Mouse (Mus musculus) heart, embryonic 15.5 days (tissue): ENCODE measurements around the gene Taf7l. TPM values are rescaled to one million over a fixed set of nuclear protein-coding genes. Genes with fewer than 3 reads are reported as not detected.

Experiments used
- ATAC-seq: fragments of 200-750 bp; cut with Nextera tagmentation; replicated peaks from 2 replicates; pipeline ENCODE4 v1.8.0; 2017; ENCODE audit warnings: low read depth, moderate TSS enrichment; ENCODE audit not compliant: insufficient number of reproducible peaks, insufficient read depth, low FRiP score
- H3K27ac ChIP-seq: fragments of 300-500 bp; sonication (generic); 2 replicates; pipeline ENCODE4 v1.5.1; 2015; ENCODE audit warnings: mild to moderate bottlenecking, inconsistent platforms
- H3K27me3 ChIP-seq: fragments of 300-500 bp; sonication (generic); 2 replicates; pipeline ENCODE4 v1.6.1; 2015; ENCODE audit warnings: inconsistent platforms
- H3K36me3 ChIP-seq: fragments of 300-500 bp; sonication (generic); 2 replicates; pipeline ENCODE4 v1.6.1; 2015; ENCODE audit warnings: mild to moderate bottlenecking, inconsistent platforms
- H3K4me1 ChIP-seq: fragments of 300-500 bp; sonication (generic); replicated peaks from 2 replicates; pipeline ENCODE4 v1.6.1; 2015; ENCODE audit warnings: inconsistent platforms
- H3K4me2 ChIP-seq: fragments of 300-500 bp; sonication (generic); 2 replicates; pipeline ENCODE4 v1.6.1; 2015; ENCODE audit warnings: inconsistent platforms, mild to moderate bottlenecking, moderate library complexity
- H3K4me3 ChIP-seq: fragments of 300-500 bp; sonication (generic); 2 replicates; pipeline ENCODE4 v1.5.1; 2015; ENCODE audit warnings: mild to moderate bottlenecking, inconsistent platforms
- H3K9ac ChIP-seq: fragments of 300-500 bp; sonication (generic); 2 replicates; pipeline ENCODE4 v1.6.1; 2015; ENCODE audit warnings: mild to moderate bottlenecking, inconsistent platforms
- H3K9me3 ChIP-seq: fragments of 300-500 bp; sonication (generic); replicated peaks from 2 replicates; pipeline ENCODE4 v1.6.1; 2016; ENCODE audit warnings: inconsistent platforms
- WGBS: fragments of 180-500 bp; shearing (Covaris S2); methylation state at CpG from one replicate; pipeline ENCODE4 v1.1.7; 2015; ENCODE audit warnings: mixed read lengths; 5-methylcytosine and 5-hydroxymethylcytosine counted together
- polyA plus RNA-seq: library from polyadenylated mRNA; unstranded; fragments of >200 nt; fragmentation: Nextera tagmentation; extraction: Ambion mirVana; gene quantifications from 2 replicates; pipeline ENCODE4 v1.2.1, GENCODE M21; 2015

Gene Taf7l
- polyA plus RNA-seq, 1 experiment from 2014 or later: not detected

DNA sequence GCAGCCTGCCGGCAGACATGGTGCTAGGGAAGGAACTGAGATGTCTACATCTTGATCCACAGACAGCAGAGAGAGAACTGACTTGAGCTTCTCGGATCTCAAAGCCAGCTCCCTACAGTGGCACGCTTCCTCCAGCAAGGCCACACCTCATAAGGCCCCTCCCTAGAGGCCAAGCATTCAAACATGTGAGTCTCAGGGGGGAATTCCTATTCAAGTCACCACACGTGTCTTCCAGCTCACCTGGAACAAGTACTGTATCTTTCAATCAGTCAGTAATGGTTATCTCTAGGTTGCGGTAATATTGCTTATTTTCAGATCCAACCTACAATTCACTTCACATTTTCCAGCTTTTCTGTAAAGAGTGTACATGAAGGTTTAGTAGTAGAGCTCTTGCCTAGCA lies 56.2 kb downstream of the Taf7l start:
- ATAC-seq: no peak
- Histone ChIP-seq H3K36me3 (no peaks in the 10 kb centered on the region), H3K9me3 (no peaks in the 10 kb centered on the region), H3K4me2 (no peak overlapping the region), H3K27me3 (no peaks in the 10 kb centered on the region), H3K4me3 (no peak overlapping the region), H3K27ac (no peak overlapping the region), H3K4me1 (no peaks in the 10 kb centered on the region), H3K9ac (no peak overlapping the region)
- WGBS: 77% methylated on average over 5 of the region's 5 CpGs

DNA sequence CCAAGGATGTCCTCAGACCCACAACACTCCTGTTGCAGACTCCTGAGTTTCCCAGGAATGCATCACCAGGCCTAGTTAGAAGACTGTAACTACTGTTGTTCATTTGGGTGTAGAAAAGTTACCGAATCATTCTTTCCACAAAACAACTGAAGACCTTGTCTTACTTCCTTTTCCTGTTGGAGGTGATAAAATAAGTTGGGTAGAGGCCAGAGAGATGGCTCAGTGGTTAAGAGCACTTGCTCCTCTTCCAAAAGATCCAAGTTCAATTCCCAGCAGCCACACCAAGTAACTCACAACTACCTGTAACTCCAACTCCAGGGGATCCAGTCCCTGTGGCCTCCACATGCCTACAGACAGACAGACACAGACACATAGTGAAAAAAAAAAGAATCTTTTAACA lies 64.2 kb downstream of the Taf7l start:
- H3K4me2 ChIP-seq: no peak overlapping the region
- no peaks in the 10 kb centered on the region for H3K9me3 ChIP-seq
- H3K27ac ChIP-seq: no peak overlapping the region
- H3K4me3 ChIP-seq: no peak overlapping the region
- no peak overlapping the region for H3K9ac ChIP-seq
- WGBS: 57% methylated on average over 1 of the region's 1 CpGs
- H3K36me3 ChIP-seq: no peaks in the 10 kb centered on the region
- ATAC-seq: no peak
- no peaks in the 10 kb centered on the region for H3K4me1 ChIP-seq
- no peaks in the 10 kb centered on the region for H3K27me3 ChIP-seq

Other genes with a start within 250 kb of the Taf7l start
- 37.5 and 39.3 TPM in 2 replicates for gene Trmt2b, start 199.5 kb downstream of the Taf7l start, polyA plus RNA-seq
- gene Tmem35a, start 181.3 kb downstream of the Taf7l start, polyA plus RNA-seq: 18.5 and 19.9 TPM in 2 replicates
- gene Cenpi, start 168.4 kb downstream of the Taf7l start, polyA plus RNA-seq: 22.2 and 26.9 TPM in 2 replicates
- gene Drp2, start 71.9 kb downstream of the Taf7l start, polyA plus RNA-seq: 0.26 and 0.44 TPM in 2 replicates
- gene Timm8a1, start 65.4 kb upstream of the Taf7l start, polyA plus RNA-seq: 65.5 and 70.3 TPM in 2 replicates
- 0.74 and 2.1 TPM in 2 replicates for gene Btk, start 107.1 kb upstream of the Taf7l start, polyA plus RNA-seq
- 203 and 263 TPM in 2 replicates for gene Rpl36a, start 109.2 kb upstream of the Taf7l start, polyA plus RNA-seq
- gene Gla, start 124.6 kb upstream of the Taf7l start, polyA plus RNA-seq: 2.8 and 3.2 TPM in 2 replicates
- 112 and 114 TPM in 2 replicates for gene Hnrnph2, start 124.7 kb upstream of the Taf7l start, polyA plus RNA-seq
- 3.8 and 4.1 TPM in 2 replicates for gene Armcx4, start 210.0 kb upstream of the Taf7l start, polyA plus RNA-seq
- gene Armcx1, start 241.5 kb upstream of the Taf7l start, polyA plus RNA-seq: 40.5 and 43.2 TPM in 2 replicates